Mouse (Mus musculus) liver, adult 2 months (tissue): Measurements from ENCODE around the gene Perm1.

Source experiments
- CTCF ChIP-seq: fragments of 200-500 bp; IDR thresholded peaks from 2 replicates; pipeline ENCODE4 v1.5.1; 2011; ENCODE audit warnings: low read depth, low read length, control low read depth
- POLR2A ChIP-seq: fragments of 200-500 bp; IDR thresholded peaks from 2 replicates; pipeline ENCODE4 v1.6.1; 2011; ENCODE audit warnings: low read length, control low read depth; ENCODE audit not compliant: insufficient read depth; ENCODE audit errors: extremely low read depth

DNA sequence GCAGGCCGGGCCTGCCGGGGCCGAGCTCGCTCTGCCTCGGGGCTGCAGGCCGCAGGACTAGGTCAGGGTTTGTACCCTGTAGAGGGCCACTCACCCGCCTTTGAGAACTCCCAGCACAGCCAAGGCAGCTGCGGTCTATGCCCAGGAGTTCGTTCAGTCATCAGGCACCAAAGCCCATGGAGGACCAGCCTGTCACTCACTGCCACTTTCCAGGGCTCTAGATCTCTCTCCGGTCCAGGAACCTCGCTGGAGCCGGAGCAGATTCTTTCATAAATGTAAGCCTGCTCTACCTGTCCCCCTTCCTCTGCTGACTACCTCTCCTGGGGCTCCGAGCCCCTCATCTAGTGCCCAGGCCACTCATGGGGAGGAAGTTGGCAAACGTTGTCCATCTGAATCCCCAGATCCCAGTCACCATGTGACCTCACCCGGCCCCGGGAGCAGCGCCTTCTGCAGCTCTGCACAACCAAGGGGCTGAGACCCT, 18.4 kb downstream of the Perm1 start:
- no peak for TF ChIP-seq CTCF
- TF ChIP-seq POLR2A = no peak
